Mouse (Mus musculus) heart, postnatal 10 days (tissue): ENCODE measurements around the gene Grb10. TPM values are rescaled to one million over a fixed set of nuclear protein-coding genes. Genes with fewer than 3 reads are reported as not detected.

Experiments
- DNase-seq, 2 experiments: peaks; one replicate each; pipeline ENCODE4 v3.0.0; 2021
- intact Hi-C: fragments of 180-260 bp; cut with DNase I; formaldehyde crosslinking; loops from one replicate; pipeline ENCODE4 v1.15.1; 2025
- total RNA-seq, 2 experiments: library from RNA; stranded (reverse); gene quantifications; 2 replicates each; pipeline ENCODE4 v1.2.3; 2021

The Grb10 gene
- total RNA-seq, 2 experiments from 2014 or later: 233 to 235 TPM

DNA sequence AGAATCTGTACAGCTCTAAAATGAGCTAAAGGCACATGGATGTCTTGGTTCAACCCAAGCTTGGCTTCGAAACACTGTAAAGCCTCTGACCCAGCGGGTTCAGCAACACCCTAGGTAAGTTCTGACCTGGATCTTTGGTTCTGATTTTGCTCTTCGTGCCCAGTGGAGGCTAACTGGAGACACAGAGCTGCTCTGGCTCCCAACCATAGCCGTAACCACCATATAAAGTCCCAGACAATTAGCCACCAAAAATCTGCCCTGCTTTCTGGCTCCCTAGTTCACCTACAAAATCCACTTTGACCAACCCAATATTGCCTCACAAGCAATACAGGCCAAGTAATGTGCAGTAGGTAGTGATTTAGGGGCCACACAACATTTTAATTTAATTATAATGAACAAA, 3.7 kb downstream of the Grb10 start:
- intact Hi-C loops: loop anchor here (5.0 kb wide), 1 partner anchor 52 kb away; no protein-coding TSS in a partner anchor
- no peak for DNase-seq

GRCm38 (mm10) chr11:12034371-12034770, 4.1 kb downstream of the Grb10 start:
- intact Hi-C loops: loop anchor here (5.0 kb wide), 1 partner anchor 52 kb away; no protein-coding TSS in a partner anchor
- no peak for DNase-seq

GRCm38 (mm10) chr11:12032831-12033230, 5.7 kb downstream of the Grb10 start:
- intact Hi-C loops: loop anchor here (5.0 kb wide), 1 partner anchor 51 kb away; no protein-coding TSS in a partner anchor
- DNase-seq: peak in 1 of 2 experiments; percentile 40

DNA sequence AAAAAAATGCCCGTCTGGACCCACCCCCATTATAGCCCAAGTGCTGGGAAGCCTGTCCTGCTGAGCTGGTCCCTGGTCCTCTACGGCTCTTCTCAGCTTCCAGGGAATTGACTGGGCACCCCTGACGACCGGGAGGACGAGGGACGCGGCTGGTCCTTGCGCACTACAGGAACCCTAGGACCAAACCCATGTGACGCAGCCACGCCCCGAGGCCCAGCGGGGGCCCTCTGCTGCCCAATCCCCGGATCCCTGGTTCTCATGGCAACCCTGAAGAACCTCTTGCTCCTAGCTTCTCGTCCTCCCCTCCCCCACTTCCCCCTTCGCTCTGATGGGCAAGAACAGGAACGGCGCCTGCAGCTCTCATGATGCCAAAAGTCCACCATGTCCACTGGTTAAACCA, 11.8 kb downstream of the Grb10 start:
- no peak for DNase-seq
- intact Hi-C loops: loop anchor here (10.0 kb wide), 1 partner anchor 508 kb away; no protein-coding TSS in a partner anchor

GRCm38 (mm10) chr11:12025756-12026593, 12.5 kb downstream of the Grb10 start:
- intact Hi-C loops: loop anchor here (1.0 to 10.0 kb wide), 3 partner anchors 265 to 509 kb away; no protein-coding TSS in a partner anchor
- DNase-seq: peak; percentile 84 to 88

- no peak for DNase-seq
- intact Hi-C loops: loop anchor here (1.0 to 10.0 kb wide), 3 partner anchors 266 to 509 kb away; no protein-coding TSS in a partner anchor
Observed at GRCm38 (mm10) chr11:12025392-12025755, 13.1 kb downstream of the Grb10 start.

DNA sequence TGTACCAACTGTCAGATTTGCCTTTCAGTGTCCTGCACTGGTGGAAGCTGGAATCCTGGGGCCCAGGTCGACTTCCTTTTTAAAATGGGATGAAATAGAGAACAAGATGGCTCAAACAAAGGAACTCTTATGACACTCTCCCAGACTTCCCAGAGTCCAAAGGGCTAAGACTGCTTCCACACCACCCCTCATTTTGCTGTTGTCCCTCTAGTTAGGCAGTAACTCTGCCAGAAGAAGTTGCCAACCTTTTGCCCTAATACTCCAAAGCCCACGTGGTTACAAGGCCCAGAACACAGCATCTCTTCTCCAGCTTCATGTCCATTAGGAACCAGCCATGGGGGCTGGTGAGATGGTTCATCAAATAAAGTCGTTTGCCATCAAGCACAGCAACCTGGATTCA, 15.4 kb downstream of the Grb10 start:
- no peak for DNase-seq
- intact Hi-C loops: loop anchor here (10.0 kb wide), 1 partner anchor 512 kb away; no protein-coding TSS in a partner anchor

DNA sequence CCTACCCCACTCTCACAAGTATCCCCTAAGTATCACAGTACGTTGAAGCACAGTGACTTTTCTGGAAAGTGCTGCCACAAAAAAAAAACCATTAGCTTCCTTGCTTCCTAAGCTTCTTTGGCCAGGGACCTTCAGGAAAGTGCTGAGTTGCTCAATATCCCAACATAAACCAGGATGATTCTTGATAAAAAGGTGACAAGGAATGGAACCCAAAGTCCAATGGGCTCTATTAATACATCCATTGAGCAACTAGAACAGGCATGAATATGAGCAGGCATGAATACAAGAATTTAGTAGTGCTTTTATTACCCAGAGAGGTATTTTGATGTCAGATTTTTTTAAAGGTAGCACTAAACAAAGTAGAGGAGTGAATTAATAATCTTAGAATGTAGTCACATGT, 18.8 kb downstream of the Grb10 start:
- DNase-seq: no peak
- intact Hi-C loops: loop anchor here (10.0 kb wide), 1 partner anchor 515 kb away; no protein-coding TSS in a partner anchor

DNA sequence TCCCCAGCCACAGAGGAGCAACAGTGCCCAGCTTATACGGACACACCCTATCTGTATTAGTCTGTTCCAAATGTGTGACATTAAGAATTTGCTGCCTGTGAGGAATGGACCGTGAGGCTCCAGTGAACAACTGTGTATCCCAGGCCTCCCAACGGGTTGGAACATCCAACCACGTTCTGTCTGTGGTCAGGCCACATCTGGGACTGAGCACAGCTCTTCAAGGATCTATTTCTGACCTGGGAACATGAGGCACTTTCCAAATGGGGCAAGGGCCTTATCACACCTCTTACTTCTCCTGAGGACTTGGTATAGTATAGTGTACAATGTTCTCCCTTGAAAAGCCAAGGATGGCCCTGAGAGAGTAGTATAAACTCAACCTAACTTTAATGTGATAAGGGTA, 19.9 kb downstream of the Grb10 start:
- intact Hi-C loops: no loop called here
- no peak for DNase-seq

DNA sequence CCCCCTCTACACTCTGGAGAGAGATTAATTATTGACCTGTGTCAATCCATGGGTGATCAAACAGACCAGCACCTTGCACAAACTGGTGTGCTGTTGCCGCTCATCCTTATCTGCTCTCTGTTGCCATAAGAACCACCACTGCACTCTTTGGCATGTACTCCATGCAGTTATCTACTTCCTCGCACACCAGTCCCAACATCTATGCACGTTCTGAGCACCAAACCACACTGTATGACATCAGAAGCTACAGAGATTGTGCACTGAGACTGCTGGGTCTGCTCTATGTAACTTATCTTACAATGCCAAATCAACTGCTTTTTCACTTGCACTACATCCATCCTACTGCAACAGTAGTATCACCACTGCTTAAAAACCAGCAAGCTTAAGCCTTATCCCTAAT, 28.4 kb downstream of the Grb10 start:
- no peak for DNase-seq
- intact Hi-C loops: no loop called here

DNA sequence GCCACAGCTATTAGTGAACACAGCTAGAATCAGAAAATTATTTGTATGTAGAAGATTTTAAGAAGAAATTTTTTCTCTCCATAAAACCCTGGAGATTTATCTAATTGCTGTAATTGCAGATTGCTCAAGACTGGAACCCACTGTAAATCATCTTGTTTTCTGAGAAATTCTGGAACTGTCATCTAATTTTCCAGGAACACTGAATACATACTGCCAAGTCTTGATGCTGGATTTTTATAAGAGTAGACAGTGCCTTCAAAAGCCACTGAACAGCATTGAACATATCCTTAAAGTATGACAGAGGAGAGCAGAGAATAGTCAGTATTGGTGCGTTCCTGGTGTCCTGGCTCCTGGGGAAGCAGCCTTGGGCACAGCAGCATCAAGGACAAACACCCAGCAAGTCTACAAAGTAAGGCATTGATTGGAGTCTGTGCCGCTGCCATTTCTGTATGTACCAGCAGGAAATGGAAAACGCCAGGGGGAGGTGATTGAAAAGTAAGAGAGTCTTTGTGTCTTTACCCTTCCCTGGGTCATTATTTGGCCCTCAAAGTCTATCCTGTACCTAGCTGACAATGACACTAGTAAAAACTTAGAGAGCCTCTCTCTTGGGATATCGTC, 38.1 kb downstream of the Grb10 start:
- intact Hi-C loops: no loop called here
- DNase-seq: no peak

GRCm38 (mm10) chr11:11998881-11999280, 39.6 kb downstream of the Grb10 start:
- intact Hi-C loops: no loop called here
- peak in 1 of 2 experiments; percentile 47 for DNase-seq

DNA sequence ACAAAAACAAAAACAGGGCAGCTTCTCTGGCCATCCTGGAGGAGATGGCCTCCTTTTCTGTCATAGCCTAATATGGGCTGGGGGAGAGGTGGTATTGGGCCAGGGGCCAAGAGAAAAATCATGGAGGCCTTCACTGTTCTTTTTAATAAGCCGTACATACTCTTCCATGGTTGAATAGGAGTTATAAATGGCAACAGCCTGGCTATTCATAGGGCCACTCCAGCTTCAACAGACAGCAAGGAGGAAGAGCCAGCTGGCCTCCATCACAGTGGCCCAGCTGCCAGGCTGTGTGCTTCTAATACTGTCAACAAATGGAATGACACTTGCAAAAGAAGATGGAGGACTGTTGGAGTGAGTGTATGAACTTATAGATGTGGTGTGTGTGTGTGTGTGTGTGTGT, 41.4 kb downstream of the Grb10 start:
- intact Hi-C loops: no loop called here
- DNase-seq: peak; percentile 60 to 70

DNA sequence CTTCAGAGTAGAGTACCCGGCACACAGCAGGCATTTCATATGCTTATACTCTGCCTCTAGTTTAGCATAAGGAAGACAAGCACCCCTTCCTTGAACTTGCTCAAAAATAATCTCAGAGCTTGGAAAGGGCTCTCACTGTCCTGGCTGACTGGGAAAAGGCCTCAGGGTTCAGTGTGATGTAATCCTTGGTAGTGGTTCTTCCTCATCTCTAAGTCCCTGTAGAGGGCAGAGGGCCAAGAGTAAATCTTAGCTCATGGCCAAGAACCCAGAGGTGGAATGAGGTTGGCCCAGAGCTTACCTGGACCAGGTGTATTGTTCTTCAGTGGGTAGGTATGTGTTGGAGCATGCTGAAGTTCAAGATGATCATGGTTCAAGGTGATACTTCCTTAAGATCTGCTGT, 43.1 kb downstream of the Grb10 start:
- intact Hi-C loops: no loop called here
- no peak for DNase-seq

DNA sequence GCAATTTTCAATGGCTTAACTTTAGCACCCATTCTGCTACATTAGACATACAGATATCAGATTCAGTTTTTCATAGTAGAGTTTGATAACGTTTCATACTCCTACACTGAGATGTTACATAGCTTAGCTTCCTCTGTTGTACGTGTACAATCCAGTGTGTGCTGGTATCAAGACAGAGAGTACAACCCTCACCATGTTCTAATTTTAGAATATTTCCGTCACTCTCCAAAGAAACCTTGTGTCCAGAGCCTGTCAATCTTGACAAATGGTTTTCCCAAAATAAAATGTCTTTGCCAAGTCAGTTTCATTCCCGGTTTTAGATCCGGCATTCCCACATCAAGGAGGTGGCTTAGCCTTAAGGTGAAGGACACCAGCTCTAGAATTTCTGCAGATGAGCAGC, 44.7 kb downstream of the Grb10 start:
- peak in 1 of 2 experiments; percentile 48 for DNase-seq
- intact Hi-C loops: no loop called here

DNA sequence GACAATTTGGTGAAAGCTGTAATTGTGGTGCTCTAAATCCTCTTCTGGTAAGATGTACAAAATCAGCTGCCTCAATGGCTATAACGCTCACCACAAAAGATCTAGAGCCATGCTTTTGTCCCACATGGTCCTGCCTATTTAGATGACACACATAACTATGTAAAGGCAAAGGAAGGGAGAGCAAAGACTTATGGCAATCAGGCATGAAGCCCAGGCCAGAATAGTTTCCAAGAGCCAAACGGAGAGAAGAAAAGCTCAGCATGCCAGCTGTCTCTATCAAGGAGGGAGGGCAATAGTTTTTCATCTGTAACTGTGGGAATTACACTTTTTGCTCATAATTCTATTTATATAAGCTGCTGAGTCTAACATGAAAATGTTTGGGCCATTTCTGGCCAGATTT, 45.3 kb downstream of the Grb10 start:
- no peak for DNase-seq
- intact Hi-C loops: no loop called here

GRCm38 (mm10) chr11:11989850-11990249, 48.6 kb downstream of the Grb10 start:
- no peak for DNase-seq
- intact Hi-C loops: no loop called here

DNA sequence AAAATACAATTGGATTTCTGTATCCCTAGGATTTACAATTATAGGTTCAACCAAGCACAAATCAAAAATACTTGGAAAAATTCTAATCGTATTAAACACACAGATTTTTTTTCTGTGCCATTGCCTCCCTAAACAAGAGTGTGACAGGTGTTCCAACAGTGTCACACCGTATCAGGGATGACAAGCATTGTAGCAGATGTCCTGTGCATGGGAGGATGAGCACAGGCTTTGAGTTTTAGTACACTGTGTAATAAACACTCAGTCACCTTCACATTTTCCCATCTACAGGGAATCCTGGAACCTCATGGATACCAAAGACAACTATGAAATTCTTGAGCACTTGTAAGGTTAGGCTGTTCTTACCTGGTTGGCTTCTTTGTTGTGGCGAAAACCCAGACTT, 51.2 kb downstream of the Grb10 start:
- no peak for DNase-seq
- intact Hi-C loops: no loop called here

DNA sequence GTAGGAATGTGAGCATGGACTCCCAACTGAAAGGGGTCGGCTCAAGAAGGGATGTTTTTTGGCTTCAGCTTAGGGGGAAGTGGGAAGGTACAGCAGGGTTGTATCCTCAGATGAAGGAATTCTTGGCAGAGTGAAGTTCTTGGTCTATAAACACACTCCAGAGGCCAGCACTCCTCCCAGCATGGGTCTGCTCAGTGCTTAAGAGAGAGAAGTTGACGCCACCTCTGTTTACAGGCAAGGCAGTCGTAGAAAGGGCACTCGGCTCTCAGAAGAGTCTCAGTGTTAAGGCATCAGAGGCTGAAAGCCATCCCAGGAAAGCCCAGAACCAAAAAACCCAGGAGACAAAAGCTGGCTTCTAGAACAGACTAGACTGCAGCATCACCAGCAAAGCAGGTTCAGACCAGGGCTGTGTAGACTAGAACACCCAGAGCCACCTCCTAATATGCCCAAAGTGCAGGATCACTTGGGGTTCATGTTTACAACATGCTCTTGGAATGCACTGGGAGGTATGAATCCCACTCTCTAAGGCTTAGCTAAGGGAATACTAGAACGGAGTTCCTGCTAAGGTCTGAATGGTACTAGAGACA, 59.8 kb downstream of the Grb10 start:
- intact Hi-C loops: loop anchor here (5.0 to 10.0 kb wide), 3 partner anchors 379 to 514 kb away; partner anchors contain the start of genes Spata48 and Zpbp
- DNase-seq: no peak

GRCm38 (mm10) chr11:11974591-11975255, 63.8 kb downstream of the Grb10 start:
- intact Hi-C loops: loop anchor here (5.0 to 10.0 kb wide), 3 partner anchors 383 to 510 kb away; partner anchors contain the start of genes Spata48 and Zpbp
- no peak for DNase-seq
